Mouse (Mus musculus) spleen, postnatal 10 days (tissue): Measurements from ENCODE around the gene Uaca.
A peak's percentile ranks its signal among the peaks of the same experiment; 100 is the strongest.

Experiments
- DNase-seq, 2 experiments: peaks; one replicate each; pipeline ENCODE4 v3.0.0; 2021 to 2022; ENCODE audit warnings: low spot score in 2 of 2

The Uaca gene

DNA sequence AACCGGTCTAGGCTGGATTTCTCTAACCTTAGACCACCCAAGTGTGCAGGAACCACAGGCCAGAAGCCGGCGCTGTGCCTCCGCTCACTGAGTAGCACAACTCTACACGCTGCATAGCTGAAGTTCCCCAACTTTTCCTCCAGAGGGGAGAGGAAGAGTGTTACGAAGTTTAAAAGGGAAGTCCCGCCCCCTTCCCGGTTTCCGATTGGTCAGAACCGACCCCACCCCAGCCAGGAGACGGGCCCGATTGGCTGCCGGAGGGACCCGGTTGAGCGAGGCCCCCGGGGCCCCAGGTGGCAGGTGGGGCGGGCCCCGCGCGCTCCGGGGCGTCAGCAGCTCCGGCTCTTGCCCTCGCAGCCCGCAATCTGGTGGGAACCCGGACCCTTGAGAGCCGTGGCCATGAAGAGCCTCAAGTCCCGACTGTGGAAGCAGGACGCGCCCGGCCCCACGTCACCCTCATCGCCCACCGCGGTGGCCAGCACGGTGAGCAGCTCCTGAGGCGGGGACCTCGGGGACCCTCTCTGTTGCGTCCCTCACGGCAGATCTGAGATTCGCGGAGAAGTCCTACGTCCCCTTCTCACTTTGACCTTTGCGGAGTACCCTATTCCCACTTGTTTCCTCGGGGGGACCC, at the start of gene Uaca:
Gene Uaca (plus strand): TSS at position 333 of the 631 bp plus-strand sequence.
- DNase-seq, result peak; percentile 23 to 58

DNA sequence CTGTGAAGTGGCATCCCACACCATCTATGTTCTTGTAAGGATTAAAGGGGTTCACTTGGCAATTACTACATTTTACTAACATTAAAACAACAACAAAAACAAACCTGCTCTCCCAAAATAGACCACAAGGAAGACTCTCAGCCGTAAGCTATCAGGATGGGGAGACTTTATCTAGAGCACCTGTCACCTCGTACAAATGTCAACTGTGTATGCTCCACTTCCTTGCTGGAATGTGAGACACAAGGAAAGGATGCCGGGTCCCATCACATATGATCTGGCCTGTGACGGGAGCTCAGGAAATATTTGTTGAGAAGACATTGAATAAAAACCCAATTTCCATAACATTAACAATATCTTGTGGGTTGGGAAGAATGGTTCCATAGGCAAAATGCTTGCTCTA, 49.4 kb upstream of the Uaca start:
- no peak for DNase-seq

DNA sequence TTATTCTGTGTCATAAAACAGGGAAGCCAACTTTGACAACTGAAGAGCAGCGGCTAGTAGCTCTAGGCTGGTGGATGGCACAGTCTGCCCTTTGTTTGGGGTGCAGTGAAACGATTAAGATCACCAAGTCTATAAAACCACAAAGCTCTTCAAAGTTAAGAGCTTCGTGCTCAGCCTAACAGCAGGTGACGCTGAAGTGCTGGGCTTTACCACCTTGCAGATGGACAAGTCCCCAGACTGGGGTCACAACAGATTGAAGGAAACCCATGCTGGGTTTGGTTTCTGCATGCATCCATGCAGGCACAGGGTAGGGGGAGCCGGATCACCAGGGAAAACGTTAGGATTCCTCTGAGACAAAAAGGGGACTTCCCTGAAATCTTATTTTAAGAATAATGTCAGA, 47.8 kb upstream of the Uaca start:
- no peak for DNase-seq

DNA sequence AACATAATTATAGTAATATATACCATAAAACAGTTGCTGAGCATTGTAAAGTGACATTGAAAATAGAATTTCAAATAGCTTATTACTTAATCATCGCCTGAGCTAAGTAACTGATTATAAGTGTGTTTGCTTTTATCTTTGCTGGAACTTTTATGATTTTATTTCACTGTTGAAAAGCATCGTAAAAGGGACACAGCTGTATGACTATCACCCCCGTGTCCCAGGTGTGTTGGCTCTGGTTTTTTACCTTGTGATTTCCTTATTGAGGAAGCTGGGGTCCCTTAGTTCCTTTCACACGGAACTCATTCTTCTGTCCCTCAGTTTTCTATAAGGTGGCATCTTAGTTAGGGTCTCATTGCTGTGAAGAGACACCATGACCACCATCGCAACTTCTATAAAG, 46.7 kb upstream of the Uaca start:
- DNase-seq, result no peak

DNA sequence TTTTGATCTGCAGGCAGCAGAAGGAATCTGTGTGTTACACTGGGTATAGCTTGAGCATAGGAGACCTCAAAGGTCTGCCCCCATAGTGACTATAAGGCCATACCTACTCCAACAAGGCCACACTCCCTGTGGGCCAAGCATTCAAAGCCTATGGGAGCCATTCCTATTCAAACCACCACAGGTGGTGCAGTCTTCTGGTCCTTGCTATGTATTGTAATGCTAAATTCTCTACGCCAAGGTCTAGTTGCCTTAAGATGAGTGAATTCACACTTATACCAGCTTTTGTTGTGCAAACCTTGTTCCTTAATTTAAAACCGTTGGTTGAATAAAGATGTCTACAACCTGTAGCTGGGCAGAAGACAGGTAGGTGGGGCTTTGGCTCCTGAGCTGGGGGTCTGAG, 46.2 kb upstream of the Uaca start:
- DNase-seq, result no peak

DNA sequence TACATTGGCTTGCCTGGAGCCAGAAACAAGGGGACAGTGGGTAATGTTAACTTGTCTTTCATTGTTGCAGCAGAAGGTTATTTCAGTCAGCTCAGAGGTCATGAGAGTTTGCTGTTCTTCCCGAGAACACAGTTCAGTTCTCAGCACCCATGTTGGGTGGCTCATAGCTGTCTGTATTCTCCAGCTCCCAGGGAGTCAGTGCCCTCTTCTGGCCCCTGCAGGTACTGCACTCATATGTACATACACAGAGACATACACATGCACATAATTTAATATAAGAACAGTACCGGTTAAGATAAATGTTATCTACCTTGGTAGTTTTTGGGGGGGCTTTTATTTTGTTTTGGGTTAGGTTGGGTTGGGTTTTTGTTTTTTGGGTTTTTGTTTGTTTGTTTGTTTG, 45.2 kb upstream of the Uaca start:
- no peak for DNase-seq

DNA sequence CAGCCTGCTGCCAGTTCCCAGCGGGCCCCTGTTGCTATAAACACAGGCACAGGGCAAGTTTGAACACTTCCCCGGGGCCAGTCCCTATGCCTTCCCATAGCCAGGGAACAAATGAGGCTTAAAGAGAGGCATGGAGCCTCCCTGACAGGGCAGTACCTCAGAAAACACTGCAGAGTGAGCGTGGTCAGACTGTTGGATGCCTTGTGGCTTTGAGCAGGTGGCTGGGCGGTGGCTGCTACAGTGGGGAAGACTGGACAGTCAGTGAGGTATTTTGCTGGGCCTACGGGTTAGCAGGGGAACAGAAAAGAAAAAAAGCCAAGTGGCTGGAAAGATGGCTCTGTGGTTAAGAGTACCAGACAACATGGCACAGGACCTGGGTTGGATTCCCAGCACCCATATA, 43.2 kb upstream of the Uaca start:
- no peak for DNase-seq

DNA sequence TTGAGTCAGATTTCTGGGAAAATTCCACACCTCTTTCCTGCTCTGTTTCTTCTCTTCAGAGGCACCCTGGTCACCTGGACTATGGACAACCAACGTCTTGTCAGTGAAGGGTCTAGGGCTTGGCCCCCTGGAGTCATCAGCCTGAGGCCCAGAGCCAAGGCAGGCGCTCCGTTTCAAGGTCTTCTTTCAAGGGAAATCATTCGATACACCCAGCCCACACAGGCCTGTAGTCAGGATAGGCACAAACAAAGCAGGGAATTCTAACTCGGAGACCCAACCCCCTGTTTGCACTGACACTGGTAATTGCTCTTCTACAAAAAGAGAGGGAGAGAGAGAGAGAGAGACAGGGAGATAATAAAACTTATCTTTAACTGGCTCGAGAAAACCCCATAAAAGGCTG, 42.4 kb upstream of the Uaca start:
- no peak for DNase-seq

DNA sequence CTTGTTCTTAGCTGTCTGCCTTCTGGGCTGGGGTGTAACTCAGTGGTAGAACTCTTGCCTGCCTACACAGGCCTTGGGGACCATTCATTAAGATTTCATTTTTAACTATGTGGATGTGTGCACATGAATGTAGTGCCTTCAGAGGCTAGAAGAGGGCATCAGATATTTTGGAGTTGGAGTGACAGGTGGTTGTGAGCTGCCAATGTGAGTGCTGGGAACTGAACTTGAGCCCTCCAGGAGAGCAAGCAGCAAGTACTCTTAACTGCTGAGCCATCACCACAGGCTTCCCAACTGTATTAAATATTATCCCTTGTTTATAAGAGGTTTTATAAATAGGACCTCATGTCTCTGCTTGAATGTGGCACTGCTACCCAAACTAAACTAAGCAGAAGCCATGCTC, 41.7 kb upstream of the Uaca start:
- no peak for DNase-seq

DNA sequence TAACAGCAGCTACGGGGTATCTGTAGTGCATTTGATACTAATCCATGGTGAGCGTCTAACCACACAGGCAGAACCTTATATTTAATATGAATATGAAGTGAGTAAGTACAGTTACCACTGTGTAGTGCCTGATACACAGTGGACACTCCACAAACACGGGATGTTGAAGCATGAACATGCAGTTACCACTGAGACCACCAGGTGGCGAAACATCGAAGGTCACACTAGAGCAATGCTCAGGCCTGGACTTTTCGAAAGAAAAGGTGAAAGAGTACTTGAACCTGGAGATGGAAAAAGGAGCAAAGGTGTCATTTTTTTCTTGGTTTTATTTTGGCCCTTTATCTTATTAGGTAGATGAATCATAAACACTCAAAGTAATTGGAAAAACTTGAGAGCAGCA, 38.1 kb upstream of the Uaca start:
- peak; percentile 37 to 76 for DNase-seq

DNA sequence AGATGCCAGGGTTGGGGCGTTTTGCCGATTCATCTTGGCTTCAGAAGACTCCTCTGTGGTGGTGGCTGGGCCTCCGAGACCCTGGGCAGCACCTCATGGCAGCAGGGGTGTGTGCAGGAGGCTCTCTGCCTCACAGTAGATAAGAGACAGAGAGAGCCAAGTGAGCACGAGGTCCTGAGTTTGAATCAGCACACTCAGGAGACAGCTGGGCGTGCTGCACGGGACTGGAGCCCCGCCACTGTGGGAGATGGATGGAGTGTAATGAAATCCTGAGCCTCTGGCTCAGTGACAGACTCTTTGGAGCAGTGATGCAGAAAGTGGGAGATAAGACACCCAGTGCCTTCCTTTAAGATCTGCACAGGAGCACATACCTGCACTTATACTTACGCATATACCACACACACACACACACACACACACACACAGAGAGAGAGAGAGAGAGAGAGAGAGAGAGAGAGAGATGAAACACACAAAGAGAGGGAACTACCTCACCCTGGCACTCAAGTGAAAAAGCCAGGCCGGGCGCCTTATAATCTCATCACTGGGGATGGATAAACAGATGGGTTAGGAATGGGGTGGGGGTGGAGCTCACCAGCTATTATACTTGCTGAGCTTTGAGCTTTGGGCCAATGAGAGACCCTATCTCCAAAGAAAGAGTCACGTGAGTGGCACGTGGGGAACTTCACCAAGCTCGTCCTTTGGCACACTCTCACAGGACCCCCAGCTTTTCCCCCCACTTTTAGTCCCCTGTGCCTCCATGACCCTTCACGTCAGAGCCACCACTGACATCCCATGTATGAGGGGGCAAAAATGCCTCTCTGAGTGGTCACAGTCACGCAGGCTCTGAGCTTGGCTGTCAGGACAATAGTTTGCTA, 37.2 kb upstream of the Uaca start:
- no peak for DNase-seq

DNA sequence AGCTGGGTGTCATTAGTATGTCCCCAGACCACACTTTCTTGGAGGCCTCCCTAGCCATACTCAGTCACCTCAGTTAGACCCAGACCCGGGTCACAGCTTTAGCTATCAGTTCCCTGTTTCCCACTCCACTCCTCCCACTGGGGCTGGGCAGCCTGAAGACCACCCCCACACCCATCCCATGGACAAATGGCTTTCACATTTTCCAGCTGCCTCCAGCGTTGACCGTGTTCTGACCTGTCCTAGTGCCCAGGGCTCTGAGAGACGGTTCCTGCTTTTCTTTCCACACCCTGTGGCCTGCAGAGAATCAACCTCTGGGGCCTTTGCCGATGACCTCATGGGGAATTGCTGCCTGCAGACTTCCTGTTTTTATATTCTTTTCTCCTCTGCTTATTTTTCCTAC, 36.5 kb upstream of the Uaca start:
- no peak for DNase-seq

DNA sequence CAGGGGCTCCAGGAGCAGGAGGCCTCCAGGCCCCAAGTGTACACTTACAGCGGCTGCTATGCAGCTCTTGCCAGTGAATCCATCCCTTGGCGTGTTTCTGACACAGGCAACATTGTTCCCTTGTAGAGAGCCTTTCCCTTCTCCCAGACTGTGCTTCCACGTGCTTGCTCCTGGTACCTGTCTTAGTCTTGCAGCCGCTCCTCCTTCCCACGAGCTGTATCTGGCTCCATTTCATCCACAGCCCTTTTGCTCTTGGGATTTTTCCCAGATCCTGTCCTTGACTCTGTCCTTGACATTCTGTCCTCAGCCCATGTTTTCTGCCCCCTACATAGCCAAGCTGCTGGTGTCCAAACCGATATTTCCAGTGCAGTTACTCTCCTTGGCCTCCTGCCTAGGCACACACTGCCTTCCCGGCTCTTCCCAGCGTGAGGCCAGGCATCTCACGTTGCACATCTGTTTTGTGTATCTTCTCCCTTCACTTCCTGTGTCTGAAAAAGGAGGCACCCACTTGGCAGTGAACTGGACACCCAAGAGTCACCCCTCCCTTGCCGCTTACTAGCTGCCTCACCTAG, 34.8 kb upstream of the Uaca start:
- DNase-seq, result no peak

DNA sequence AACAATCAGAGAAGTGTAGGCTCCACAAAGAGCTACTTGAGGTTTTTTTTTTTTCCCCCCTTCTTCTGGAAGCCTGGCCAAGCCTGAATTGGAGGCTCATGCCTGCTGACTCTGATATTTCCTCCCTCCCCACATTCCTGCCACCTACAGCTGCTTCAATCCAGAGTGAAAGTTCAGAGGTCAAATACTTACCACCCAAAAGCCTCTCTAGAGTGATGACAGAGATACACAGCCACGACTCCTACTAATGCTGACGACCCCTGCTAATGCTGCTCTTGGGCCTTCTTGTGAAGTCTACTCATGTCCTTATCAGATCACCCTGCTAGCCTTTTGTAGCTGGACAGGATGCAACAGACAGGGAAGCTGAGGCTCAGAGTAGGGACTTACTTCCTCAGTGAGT, 29.2 kb upstream of the Uaca start:
- no peak for DNase-seq

DNA sequence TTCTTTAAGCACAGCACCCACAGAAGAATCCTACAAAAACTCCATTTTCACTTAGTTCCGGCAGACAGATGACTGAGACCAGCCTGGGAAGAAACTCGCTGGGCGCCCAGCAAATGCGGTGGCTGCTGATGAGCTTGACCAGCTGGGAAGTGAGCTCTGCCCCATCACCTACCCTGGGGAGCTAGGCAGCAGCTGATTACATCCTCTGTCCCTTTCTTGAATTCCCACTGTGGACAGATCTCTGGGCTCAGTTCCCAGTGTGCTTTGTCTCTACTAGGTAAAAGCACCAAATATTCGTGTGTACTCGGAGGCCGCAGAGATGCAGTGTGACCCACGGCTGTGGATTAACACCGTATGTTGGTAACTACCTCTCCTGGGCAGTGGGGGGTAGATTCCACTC, 25.9 kb upstream of the Uaca start:
- DNase-seq, result no peak

DNA sequence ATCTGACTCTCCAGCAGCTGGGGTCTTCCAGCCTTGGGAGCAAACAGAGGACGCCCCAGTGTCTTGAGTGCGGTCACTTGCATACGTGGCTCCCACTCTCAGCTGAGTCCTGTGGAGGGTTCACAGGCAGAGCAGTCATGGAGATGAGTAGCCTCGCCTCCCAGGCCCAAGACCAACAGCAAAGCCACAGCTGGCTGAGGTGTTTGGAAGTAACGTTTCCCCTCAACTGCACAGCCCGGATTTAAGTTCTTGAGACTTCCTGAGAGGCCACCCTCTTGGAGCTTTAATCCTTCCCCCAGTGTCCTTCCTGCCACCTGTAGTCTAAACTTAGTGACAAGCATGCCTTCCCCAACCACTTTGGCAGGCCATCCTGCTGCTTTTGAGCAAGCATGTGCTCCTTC, 24.6 kb upstream of the Uaca start:
- no peak for DNase-seq

DNA sequence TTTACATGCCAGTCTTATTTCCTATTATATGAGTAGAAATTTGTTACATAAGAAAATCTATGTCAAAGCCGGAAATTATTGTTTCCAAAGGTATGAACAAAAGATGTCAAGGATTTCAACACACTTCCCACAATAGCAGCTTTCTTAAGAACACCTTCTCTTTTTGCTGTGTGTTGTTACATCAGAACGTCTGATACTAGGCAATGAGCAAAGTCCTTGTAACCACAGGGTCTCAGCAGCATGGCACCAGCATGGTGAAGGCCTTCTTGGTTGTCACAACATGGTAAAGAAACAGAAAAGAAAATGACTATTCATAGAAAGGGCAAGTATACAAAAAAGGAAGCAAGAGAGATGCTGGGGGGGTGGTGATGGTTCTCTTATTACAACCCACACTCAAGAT, 20.6 kb upstream of the Uaca start:
- DNase-seq, result no peak

DNA sequence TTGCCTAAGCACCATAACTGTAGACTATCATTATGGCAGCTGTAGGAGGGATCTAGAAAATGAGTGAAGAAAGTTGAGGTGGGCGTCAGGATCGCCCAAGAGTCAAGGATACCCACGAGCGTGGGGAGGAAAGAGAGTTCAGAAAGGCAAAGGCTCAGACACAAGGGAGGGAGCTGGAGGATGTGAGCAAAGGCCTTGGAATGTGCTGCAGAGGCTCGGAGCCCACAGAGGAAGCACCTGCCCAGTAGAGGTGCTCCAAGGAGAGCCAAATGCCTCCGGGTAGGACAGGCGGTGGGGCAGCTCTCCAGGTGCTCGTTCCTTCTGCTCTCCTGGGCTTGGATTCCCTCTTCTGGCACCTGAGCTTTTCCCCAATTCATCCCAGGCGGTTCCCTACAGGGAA, 17.4 kb upstream of the Uaca start:
- DNase-seq, result no peak

DNA sequence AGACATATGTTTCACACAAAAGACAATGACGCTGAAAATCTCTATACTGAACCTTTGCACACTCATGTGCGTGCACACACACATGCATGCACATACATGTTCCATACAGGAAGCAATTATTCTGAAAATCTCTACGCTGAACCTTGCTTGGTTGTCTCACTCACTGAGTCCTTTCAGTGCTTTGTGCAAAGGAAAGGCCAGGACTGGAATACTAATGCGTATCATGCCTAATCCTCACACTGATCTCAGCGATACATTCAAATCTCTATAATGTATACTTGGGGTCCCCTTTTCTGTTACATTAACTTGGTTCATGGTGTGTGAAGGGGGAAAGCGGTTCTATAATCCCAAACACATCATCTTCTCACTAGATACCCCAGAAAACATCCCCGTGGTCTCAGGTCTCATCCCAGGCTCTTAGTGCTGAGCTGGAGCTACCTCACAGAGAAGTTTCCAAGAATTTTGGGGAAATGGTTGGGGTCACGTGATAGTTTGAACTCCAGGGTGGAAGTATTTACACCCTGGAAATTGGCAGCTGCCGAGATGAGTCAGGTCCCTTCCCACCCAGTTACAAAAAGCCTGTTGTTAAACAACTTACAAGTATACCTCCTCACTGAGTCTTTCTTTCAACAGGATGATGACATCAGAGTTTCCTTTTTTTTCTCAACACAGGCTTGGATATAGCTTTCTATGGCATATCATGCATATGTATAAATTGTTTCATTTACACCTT, 12.1 kb upstream of the Uaca start:
- DNase-seq, result no peak

DNA sequence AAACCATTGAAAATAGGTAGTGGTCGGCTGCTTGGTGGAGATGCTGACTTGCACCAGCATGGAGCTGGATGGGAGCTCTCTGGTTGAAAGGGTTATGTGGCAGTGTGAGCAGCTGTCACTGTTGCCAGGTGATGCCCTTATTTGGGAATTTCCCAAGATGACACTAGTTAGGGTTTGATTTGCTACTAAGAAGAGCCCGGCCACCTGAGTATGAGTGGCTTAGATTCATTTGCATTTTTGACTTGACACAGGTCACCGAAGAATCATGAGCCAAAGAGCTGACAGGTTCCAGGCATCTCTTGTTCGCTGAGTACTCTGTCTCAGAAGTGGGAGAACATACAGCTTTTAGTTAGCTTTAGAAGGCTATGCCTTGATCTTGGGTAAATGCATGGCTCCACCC, 9.3 kb upstream of the Uaca start:
- no peak for DNase-seq

DNA sequence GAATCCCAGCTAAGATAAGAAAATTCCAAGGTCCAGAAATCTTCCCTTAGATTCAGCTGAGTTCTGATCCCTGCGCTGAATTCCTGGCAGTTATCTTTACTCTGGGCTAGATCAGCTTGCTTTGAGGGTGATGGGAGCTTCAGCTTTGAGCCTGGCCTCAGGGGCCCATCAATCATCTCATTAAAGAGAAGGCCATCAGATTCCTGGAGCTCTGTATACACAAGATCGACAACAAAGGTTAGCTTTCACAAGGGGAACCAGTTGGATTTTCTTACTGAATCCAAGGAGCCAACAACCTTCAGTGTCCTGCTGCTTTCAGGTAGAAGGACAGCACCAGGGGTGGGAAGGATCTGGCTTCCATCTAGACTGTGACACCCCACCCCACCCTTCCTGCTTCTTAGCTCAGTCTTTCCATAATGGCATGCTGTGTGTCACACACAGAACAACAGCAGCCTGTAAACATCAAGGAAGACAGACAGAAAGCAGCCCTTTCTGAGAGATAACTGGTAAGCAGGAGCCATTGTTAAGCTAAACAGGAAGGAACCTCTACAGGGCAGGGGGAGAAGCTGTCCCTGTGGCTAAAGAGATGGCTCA, 6.7 kb upstream of the Uaca start:
- DNase-seq, result no peak

DNA sequence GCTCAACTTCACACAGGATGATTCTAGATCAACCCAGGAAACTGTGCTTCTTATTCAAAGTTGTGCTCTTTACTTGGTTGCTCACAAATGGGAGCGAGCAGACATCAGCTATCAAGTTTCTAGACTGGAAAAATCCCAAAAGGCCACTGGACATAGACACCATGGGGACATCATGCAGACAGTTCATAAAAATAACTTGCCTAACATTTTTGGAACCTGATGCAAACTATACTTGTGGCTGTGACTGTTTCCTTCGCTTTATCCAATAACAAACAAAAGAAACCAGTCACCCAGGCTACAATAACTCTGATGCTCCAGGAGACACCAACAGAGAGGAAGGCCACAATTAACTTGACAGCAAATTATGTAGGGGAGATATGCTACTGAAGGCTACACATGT, 4.1 kb upstream of the Uaca start:
- no peak for DNase-seq
